Comparison of ENCODE assay signal across 17 mouse cellular contexts in the genomic region with DNA sequence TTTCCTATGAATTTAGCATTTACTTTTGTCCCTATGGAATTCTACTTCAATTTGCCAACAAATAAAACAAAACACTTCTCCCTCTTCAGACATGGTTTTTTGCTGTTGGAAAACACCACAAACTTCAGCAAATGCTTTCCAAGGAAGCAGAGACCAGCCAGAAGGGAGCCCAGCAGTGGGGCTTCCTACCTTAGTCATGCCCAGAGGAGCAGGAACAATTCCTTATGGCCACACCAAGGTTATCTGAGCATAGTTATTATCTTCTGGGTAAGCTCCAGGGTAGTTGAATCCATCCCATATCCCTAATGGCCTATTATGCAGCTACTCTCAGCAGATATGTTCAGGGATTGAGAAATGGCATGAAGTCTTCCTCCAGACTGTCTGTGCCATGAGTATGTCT.
"Had no signal": no experiment of that assay in that cellular context is flagged by ENCODE, and none has a peak within 500 bp of the region (broad histone marks: within the 10 kb centered on the region; RNA-seq: fewer than 3 reads in every experiment).

No protein-coding gene starts in this region.

- ATAC-seq: hindbrain, postnatal 0 days; intestine, embryonic 16.5 days; liver, embryonic 12.5 days had no signal

- DNase-seq: gastrocnemius, adult 2 months; gastrocnemius, postnatal 10 days; gastrocnemius, postnatal 25 days; heart, adult 18-20 months; heart, postnatal 10 days; heart, postnatal 4 days; kidney, adult 11 months; kidney, adult 2 months; kidney, adult 9 months; kidney, postnatal 14 days; kidney, postnatal 36 days; layer of hippocampus, adult 9-11 months; layer of hippocampus, postnatal 36 days; left cerebral cortex, postnatal 4 days had no signal
